Mouse (Mus musculus): ENCODE data around the gene Rtp4.

Rtp4 gene

DNA sequence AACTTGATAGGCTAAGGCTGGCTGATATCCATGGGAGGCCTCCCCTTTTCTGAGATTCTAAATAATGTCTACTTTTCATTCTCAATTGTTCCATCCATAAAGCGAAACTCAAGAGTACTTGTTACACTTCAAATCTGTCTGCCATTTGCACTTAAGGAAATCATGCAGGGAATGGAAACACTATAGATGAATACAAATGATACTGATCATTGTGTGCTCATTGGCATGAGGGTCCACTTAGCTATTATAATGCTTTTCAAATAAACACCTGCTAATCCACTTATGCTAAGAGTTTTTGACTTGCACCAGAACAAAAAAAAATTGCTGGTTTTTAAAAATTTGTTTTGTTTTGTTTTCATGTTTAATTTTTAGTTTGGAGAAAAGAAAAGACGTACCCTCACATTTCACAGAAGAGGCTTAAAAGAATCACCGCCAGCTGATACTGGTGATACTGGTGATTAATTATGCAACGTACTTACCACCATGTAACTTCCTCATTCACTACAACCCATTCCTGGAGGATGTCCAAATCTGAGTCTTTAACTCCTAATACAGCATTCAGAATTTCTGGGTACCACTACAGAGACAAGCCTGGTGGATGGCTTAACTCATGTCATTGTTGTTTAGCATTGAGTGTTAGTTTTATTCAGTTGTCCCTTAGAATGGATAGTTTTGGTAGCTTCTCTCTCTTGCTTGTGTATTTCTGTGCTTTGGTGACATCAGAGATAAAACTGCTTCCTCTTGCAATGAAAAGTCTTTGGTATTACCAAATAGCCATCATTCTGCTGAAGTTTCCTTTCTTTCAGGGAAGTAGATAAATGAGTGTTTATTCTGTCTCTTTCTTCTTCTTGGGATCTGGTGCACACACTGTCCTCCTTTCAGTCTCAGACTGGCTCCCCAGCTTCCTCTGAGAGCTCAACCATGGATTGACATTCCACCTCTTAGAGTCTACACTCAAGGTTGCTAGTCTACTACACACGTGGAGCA is 71.3 kb downstream of the Rtp4 start:
- no peak for DNase-seq

DNA sequence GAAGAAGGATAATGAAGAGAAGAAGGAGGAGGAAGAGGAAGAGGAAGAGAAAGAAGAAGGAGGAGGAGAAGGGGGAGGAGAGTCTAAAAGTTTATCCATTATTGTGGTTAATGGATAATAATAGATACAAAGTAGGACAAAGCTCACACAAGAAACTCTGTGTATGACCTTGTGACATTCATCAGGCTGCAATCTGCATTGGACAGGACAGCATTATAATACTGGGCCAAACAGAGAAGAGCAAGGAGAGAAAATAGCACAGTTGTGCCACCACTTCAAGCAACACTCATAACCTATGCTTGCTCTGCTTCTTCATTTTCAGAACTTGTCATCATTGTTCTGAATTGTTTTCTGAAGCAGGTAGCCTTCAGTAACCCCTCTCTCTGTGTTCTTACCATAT is 72.4 kb downstream of the Rtp4 start:
- no peak for DNase-seq

- DNase-seq, result no peak
These were observed 76.6 kb downstream of the Rtp4 start for GRCm38 (mm10) chr16:23596696-23597095.

DNA sequence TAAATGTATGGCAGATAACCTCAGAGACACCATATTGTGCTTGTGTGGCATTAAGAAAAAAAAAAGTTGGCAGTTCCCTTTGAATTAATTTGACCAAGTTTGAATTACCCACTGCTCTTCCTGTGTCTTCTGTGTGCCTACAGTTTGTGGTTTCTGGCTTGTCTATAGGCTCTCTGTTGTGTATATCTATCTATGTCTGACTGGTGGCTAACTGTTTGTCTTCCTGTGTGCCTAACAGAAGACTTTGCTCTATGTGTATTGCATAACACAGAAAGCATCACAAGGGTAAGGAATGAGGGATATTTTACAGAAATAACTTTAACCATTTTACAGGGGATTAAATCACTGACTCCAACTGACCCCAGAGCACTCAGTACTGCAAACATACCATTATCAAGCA is 77.9 kb downstream of the Rtp4 start:
- DNase-seq, result no peak

- DNase-seq, result no peak
These were observed 86.1 kb downstream of the Rtp4 start for GRCm38 (mm10) chr16:23606220-23606619.

GRCm38 (mm10) chr16:23606651-23607050 is 86.6 kb downstream of the Rtp4 start:
- no peak for DNase-seq

DNA sequence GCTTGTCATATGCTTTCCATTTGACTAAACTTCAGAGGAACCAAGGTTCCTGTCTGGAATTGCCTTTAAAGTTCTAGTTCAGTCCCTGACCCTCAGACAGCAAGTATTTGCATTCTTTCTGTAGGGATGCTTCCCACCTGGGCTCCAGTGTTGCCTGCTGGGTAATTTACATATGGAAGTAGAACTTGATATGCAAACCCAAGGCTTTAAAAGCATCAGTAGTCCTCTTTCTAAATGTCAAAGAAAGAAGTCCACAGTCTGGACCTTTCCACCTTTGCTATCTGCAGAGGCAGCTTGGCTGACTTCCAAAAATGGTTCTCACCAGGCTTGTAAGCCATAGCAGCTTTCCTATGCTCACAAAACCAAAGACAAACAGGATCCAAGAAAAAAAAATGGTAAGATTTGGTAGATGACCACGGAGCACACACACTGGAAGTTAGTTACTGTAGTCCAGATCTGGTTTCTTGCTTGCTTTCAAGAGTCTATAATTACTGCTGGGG is 87.9 kb downstream of the Rtp4 start:
- DNase-seq, result no peak

DNA sequence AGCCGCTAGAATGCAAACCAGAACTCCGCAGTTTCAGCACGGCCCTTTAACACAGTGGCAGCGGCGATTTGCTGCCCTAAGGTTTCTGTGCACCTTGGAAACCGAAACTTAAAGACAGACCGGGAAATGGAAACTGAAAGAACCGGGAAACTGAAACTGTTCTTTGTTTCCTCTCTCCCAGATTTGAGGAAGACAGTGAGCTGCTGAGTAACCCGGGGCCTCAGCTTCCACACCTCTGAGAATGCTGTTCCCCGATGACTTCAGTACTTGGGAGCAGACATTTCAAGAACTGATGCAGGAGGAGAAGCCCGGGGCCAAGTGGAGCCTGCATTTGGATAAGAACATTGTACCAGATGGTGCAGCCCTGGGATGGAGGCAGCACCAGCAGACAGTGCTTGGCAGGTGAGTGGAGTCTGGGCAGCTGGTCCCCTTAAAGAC is 89.7 kb downstream of the Rtp4 start:
- DNase-seq, result peak; percentile 7 to 31

DNA sequence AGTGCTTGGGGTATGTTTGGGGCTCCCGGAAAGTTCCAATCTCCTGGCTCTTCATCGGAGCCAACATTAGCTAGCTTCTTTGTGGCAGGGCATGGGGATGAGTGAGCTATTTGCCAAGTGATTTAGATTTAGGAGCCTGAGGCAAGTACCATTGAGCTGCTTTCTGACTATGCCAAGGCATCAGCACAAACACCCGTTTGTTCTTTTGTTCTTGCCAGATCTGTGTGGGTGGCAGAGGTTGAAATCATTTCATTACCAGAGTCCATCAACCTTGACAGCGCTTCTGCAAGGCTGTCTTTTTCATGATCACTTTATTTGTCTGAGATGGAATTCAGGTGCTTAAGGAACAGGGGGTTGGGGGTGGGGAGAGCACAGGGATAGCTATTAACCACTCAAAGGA is 104.1 kb downstream of the Rtp4 start:
- no peak for DNase-seq

GRCm38 (mm10) chr16:23631531-23631930 is 111.4 kb downstream of the Rtp4 start:
- no peak for DNase-seq

- DNase-seq, result no peak
These were observed 112.6 kb downstream of the Rtp4 start for GRCm38 (mm10) chr16:23632681-23633080.

DNA sequence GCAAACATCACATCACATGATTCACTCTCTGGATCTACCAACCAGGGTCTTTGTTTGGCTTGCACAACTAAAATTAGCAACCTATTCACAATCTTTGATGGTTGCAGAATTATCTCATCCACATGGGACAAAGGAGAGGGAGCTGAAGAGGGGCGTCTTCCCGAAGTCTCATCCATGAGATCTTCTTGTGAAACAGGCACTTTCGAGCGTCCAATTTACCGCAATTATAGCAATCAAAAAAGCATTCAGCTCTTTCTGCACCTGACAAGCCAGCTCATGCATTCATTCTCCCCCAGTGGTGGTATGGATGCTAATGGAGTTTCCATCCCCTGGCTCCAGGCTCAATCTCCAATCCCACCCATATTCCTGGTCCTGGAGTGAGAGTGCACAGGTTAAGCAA is 132.9 kb downstream of the Rtp4 start:
- no peak for DNase-seq

DNA sequence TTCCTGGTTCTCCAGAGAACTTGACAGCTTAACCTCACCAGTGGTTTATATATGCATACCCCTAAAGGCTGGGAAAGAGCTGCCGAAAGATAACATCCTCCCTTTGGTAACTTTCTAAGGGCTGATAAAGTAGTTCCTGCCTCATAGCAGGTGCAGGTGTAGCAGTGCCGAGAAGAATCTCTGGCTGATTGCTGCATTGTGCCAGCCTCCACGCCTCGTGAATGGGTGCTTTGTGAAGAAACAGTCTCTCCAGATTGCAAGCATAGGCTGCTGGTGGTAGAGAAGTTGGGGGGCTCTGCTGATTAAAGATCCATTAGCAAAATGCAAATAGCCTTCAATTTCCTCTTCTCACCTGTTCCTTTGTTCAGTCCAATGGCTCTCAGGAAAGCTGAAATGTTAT is 133.4 kb downstream of the Rtp4 start:
- DNase-seq, result no peak

- no peak for DNase-seq
These were observed 139.8 kb downstream of the Rtp4 start for GRCm38 (mm10) chr16:23659597-23660531.
